Mouse (Mus musculus) hindbrain, embryonic 13.5 days (tissue): ENCODE measurements around the gene Olfr221. TPM values are rescaled to one million over a fixed set of nuclear protein-coding genes. Genes with fewer than 3 reads are reported as not detected.

Experiments used
- ATAC-seq: fragments of 200-750 bp; cut with Nextera tagmentation; 2 replicates; pipeline ENCODE4 v1.8.0; 2017; ENCODE audit warnings: moderate TSS enrichment; ENCODE audit not compliant: low FRiP score
- H3K27ac ChIP-seq: fragments of 300-500 bp; sonication (generic); 2 replicates; pipeline ENCODE4 v1.5.1; 2015; ENCODE audit warnings: inconsistent platforms, mild to moderate bottlenecking, moderate library complexity
- H3K27me3 ChIP-seq: fragments of 300-500 bp; sonication (generic); 2 replicates; pipeline ENCODE4 v1.6.1; 2015; ENCODE audit warnings: mild to moderate bottlenecking, inconsistent platforms
- H3K36me3 ChIP-seq: fragments of 300-500 bp; sonication (generic); 2 replicates; pipeline ENCODE4 v1.6.1; 2015; ENCODE audit warnings: mild to moderate bottlenecking, inconsistent platforms
- H3K4me1 ChIP-seq: fragments of 300-500 bp; sonication (generic); replicated peaks from 2 replicates; pipeline ENCODE4 v1.6.1; 2015; ENCODE audit warnings: inconsistent platforms
- H3K4me2 ChIP-seq: fragments of 300-500 bp; sonication (generic); 2 replicates; pipeline ENCODE4 v1.6.1; 2015; ENCODE audit warnings: inconsistent platforms, mild to moderate bottlenecking, moderate library complexity
- H3K4me3 ChIP-seq: fragments of 300-500 bp; sonication (generic); 2 replicates; pipeline ENCODE4 v1.5.1; 2015; ENCODE audit warnings: mild to moderate bottlenecking, inconsistent platforms
- H3K9ac ChIP-seq: fragments of 300-500 bp; sonication (generic); 2 replicates; pipeline ENCODE4 v1.6.1; 2015; ENCODE audit warnings: mild to moderate bottlenecking, inconsistent platforms
- H3K9me3 ChIP-seq: fragments of 300-500 bp; sonication (generic); 2 replicates; pipeline ENCODE4 v1.6.1; 2016; ENCODE audit warnings: inconsistent platforms
- WGBS: fragments of 180-500 bp; shearing (Covaris S2); methylation state at CpG from one replicate; pipeline ENCODE4 v1.1.7; 2015; 5-methylcytosine and 5-hydroxymethylcytosine counted together
- polyA plus RNA-seq: library from polyadenylated mRNA; unstranded; fragments of >200 nt; fragmentation: Nextera tagmentation; extraction: Ambion mirVana; gene quantifications from 2 replicates; pipeline ENCODE4 v1.2.1, GENCODE M21; 2015

Gene Olfr221
- polyA plus RNA-seq, 1 experiment from 2014 or later: not detected

GRCm38 (mm10) chr14:52009841-52010240, 32.4 kb downstream of the Olfr221 start:
- Histone ChIP-seq H3K36me3 (peaks cover 42% of the 10 kb centered on the region), H3K27me3 (no peaks in the 10 kb centered on the region), H3K27ac (peak overlapping the region; percentile 98), H3K9me3 (no peaks in the 10 kb centered on the region), H3K4me1 (peaks cover 76% of the 10 kb centered on the region), H3K4me2 (peak overlapping the region; percentile 73), H3K4me3 (peak overlapping the region; percentile 39), H3K9ac (peak overlapping the region; percentile 75)
- 42% methylated on average over 6 of the region's 6 CpGs for WGBS
- ATAC-seq: no peak

DNA sequence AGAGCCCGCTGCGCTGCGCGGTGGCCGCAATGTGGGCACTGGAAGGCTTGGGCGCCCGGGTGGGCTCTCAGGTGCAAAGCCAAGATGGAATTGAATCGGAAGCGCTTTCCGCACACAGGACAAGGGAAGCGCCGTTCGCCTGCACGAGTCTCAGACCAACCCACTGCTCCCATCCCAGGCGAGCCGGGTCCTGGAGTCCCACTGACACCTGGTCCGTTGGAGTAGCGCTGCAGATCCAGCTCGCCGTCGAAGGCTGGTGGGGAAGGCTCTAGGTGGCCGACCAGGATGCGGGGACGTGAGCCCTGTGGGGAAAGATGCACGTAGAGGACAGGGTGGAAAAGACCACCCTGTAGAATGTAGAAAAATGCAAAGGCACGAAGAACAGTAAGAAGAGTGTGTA, 32.9 kb downstream of the Olfr221 start:
- Histone ChIP-seq H3K4me3 (peak overlapping the region; percentile 23), H3K27ac (peak overlapping the region; percentile 98), H3K4me1 (peaks cover 80% of the 10 kb centered on the region), H3K27me3 (no peaks in the 10 kb centered on the region), H3K36me3 (peaks cover 46% of the 10 kb centered on the region), H3K4me2 (peak overlapping the region; percentile 73), H3K9ac (peak overlapping the region; percentile 75), H3K9me3 (no peaks in the 10 kb centered on the region)
- no peak for ATAC-seq
- WGBS: 39% methylated on average over 26 of the region's 26 CpGs

GRCm38 (mm10) chr14:52008321-52009203, 33.7 kb downstream of the Olfr221 start:
- peak overlapping the region; percentile 73 for H3K4me2 ChIP-seq
- H3K9ac ChIP-seq: peak overlapping the region; percentile 75
- H3K4me3 ChIP-seq: peak overlapping the region; percentile 23
- no peaks in the 10 kb centered on the region for H3K27me3 ChIP-seq
- peaks cover 86% of the 10 kb centered on the region for H3K4me1 ChIP-seq
- no peaks in the 10 kb centered on the region for H3K9me3 ChIP-seq
- 52% methylated on average over 38 of the region's 38 CpGs for WGBS
- peak overlapping the region; percentile 98 for H3K27ac ChIP-seq
- peaks cover 49% of the 10 kb centered on the region for H3K36me3 ChIP-seq
- ATAC-seq: peak; percentile 18

DNA sequence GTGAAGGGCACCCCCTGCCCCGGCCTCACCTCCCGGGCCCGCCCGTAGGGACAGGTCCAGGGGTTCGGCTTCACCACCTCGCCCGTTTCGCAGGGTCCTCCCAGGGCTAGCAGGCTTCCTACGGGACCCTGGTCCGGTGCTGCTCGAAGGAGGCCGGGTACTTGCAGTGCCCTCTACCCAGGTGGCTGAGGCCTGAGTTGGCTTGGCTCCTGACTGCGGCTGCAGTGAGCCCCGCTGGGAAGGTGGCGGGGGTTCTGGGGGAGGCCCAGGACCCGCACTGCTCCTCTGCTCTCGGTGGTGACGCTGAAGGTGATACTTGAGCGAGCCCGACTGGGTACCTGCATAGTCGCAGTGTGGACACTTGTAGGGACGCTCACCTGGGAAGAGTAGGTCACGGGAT, 35.5 kb downstream of the Olfr221 start:
- 92% methylated on average over 23 of the region's 23 CpGs for WGBS
- H3K27me3 ChIP-seq: no peaks in the 10 kb centered on the region

GRCm38 (mm10) chr14:52006241-52006640, 36.0 kb downstream of the Olfr221 start:
- H3K36me3 ChIP-seq: peaks cover 69% of the 10 kb centered on the region
- no peaks in the 10 kb centered on the region for H3K27me3 ChIP-seq
- WGBS: 76% methylated on average over 8 of the region's 8 CpGs
- peaks cover 70% of the 10 kb centered on the region for H3K4me1 ChIP-seq
- no peak overlapping the region for H3K4me3 ChIP-seq
- no peak overlapping the region for H3K27ac ChIP-seq
- ATAC-seq: no peak
- H3K4me2 ChIP-seq: no peak overlapping the region
- no peaks in the 10 kb centered on the region for H3K9me3 ChIP-seq
- no peak overlapping the region for H3K9ac ChIP-seq

More for the DNA sequence above, 35.5 kb downstream of the Olfr221 start:
- Histone ChIP-seq H3K9me3 (no peaks in the 10 kb centered on the region), H3K9ac (no peak overlapping the region), H3K4me3 (no peak overlapping the region), H3K4me2 (no peak overlapping the region), H3K36me3 (peaks cover 67% of the 10 kb centered on the region), H3K4me1 (peaks cover 75% of the 10 kb centered on the region), H3K27ac (no peak overlapping the region)
- no peak for ATAC-seq

DNA sequence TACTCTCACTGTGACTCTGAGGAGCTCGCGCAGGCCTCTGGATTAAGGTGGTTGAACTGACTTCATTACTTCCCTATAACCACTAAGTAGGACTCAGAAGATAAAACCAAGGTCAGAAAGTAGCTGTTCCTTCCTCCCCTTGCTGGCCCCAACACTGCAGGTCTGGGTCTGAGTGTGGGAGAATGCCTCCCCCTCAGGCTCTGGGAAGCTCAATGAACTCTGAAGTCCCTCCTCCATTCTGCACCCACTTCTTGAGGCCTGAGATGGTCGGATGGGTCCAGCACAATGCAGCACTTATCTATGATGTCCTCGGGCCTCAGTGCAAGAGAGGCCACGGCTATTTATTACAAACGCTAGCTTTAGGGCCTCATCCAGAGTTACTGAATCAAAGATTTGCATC, 36.6 kb downstream of the Olfr221 start:
- H3K4me3 ChIP-seq: no peak overlapping the region
- peaks cover 74% of the 10 kb centered on the region for H3K36me3 ChIP-seq
- no peaks in the 10 kb centered on the region for H3K27me3 ChIP-seq
- H3K27ac ChIP-seq: peak overlapping the region; percentile 92; the same call in 1 of the 2 replicates
- H3K4me2 ChIP-seq: no peak overlapping the region
- ATAC-seq: no peak
- peaks cover 64% of the 10 kb centered on the region for H3K4me1 ChIP-seq
- 84% methylated on average over 6 of the region's 6 CpGs for WGBS
- H3K9ac ChIP-seq: peak overlapping the region; percentile 56; the same call in 1 of the 2 replicates
- H3K9me3 ChIP-seq: no peaks in the 10 kb centered on the region

DNA sequence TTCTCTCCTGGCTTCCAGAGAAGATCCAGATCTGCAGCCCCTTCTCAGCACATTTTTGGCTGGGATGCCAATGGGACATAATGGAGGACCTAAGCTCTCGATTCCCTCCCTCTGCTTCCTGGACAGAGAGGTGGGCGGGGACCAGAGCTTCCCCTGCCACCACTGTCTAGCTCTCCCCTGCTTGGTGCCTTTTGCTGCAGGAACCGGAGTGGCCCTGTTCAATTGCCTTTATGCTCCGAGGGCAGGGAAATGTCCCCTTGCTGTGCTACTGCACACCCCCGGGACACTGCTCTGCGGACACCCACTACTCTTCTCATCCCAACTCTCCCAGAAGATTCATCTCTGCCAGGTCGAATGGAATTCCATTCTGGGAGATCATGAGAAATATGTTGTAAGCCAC, 37.1 kb downstream of the Olfr221 start:
- Histone ChIP-seq H3K4me3 (no peak overlapping the region), H3K4me1 (peaks cover 59% of the 10 kb centered on the region), H3K36me3 (peaks cover 79% of the 10 kb centered on the region), H3K27ac (peak overlapping the region; percentile 92), H3K27me3 (no peaks in the 10 kb centered on the region), H3K4me2 (no peak overlapping the region), H3K9me3 (no peaks in the 10 kb centered on the region), H3K9ac (peak overlapping the region; percentile 56)
- no peak for ATAC-seq
- WGBS: 53% methylated on average over 7 of the region's 7 CpGs

DNA sequence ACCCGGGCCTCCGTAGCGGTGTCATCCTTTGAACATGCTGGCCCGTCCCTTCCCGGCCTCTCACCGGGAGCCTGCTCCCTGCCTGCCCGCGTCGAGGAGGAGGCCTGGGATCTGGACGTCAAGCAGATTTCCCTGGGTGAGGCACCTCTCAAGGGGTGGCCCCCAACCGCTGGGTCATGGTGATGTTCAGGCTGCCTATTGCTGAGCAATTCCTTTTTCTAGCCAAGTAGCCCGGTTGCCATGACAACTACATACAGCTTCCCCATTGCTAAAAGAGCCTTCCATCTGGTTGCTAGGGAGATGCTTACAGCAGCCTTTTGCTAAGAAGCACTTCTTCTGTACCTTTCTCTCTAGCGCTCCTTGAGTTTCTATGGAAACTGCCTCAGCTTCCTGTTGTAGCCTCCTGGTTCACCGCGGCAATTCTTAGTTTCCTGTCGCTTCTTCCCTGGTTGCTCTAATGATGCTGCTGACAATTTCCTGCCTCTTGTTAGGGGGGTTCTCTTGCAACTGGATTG, 38.2 kb downstream of the Olfr221 start:
- peak; percentile 85 for ATAC-seq
- Histone ChIP-seq H3K9ac (peak overlapping the region; percentile 60), H3K4me2 (peak overlapping the region; percentile 40), H3K27ac (peak overlapping the region; percentile 92), H3K9me3 (no peaks in the 10 kb centered on the region), H3K27me3 (no peaks in the 10 kb centered on the region), H3K4me3 (peak overlapping the region; percentile 28), H3K4me1 (peaks cover 48% of the 10 kb centered on the region), H3K36me3 (peaks cover 81% of the 10 kb centered on the region)
- WGBS: 12% methylated on average over 16 of the region's 16 CpGs

DNA sequence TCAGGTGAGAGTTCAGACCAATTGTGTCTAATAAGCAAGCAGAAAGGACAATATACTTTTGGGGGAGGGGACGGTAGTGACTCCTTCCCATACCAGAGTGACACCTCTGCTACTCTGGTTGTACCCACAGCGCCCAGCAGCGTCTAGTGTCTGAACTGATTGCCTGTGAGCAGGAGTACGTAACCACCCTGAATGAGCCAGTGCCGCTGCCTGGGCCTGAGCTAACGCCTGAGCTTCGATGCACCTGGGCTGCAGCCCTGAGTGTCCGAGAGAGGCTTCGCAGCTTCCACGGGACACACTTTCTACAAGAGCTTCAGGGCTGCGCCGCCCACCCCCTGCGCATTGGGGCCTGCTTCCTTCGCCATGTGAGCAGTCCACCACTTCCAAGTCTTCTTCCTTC, 44.8 kb downstream of the Olfr221 start:
- Histone ChIP-seq H3K9ac (no peak overlapping the region), H3K36me3 (peaks cover 88% of the 10 kb centered on the region), H3K27ac (no peak overlapping the region), H3K4me2 (no peak overlapping the region), H3K27me3 (no peaks in the 10 kb centered on the region), H3K4me1 (no peaks in the 10 kb centered on the region; the same call in 1 of the 2 replicates), H3K9me3 (no peaks in the 10 kb centered on the region), H3K4me3 (no peak overlapping the region)
- 94% methylated on average over 14 of the region's 14 CpGs for WGBS
- no peak for ATAC-seq

DNA sequence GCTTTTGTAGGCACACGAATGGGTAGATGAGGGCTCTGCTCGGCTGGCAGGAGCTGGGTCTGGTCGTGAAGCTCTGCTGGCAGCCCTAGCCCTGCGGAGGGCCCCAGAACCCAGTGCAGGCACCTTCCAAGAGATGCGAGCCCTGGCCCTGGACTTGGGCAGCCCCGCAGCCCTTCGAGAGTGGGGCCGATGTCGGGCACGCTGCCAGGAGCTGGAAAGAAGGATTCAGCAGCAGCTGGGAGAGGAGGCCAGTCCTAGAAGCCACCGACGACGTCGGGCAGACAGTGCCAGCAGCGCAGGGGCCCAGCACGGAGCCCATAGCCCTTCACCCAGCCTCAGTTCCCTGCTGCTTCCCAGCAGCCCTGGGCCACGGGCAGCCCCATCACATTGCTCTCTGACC, 45.4 kb downstream of the Olfr221 start:
- Histone ChIP-seq H3K9ac (no peak overlapping the region), H3K4me2 (no peak overlapping the region), H3K27me3 (no peaks in the 10 kb centered on the region), H3K27ac (peak overlapping the region; percentile 35; the same call in 1 of the 2 replicates), H3K4me3 (no peak overlapping the region), H3K36me3 (peaks cover 88% of the 10 kb centered on the region), H3K9me3 (no peaks in the 10 kb centered on the region), H3K4me1 (no peaks in the 10 kb centered on the region)
- WGBS: 65% methylated on average over 17 of the region's 17 CpGs
- ATAC-seq: peak; percentile 40; the same call in 1 of the 2 replicates

DNA sequence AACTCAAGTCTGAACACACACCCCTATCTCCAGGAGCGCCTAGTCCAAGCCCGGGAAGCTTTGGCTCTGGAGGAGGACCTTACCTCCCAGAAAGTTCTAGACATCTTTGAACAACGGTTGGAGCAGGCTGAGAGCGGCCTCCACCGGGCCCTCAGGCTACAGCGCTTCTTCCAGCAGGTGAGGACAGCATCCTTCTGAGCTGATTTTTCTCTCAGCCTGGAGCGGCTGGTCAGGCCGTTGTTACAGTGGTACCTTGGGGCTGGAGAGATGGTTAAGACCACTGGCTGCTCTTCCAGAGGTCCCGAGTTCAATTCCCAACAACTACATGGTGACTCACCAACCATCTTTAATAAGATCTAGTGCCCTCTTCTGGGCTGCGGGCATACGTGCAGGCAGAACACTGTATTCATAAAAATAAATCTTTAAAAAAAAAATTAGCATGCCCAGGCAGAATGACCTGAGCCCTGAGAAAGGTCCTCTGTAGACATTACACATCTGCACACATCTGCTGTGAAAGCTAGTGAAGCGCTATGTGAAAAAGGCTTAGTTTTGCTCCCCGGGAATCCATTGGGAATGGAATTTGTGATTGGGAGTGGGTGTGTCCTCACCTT, 45.9 kb downstream of the Olfr221 start:
- 93% methylated on average over 13 of the region's 13 CpGs for WGBS

GRCm38 (mm10) chr14:51995219-51995871, 46.9 kb downstream of the Olfr221 start:
- no peaks in the 10 kb centered on the region for H3K9me3 ChIP-seq
- H3K27me3 ChIP-seq: no peaks in the 10 kb centered on the region
- no peak for ATAC-seq
- H3K4me1 ChIP-seq: no peaks in the 10 kb centered on the region
- no peak overlapping the region for H3K4me3 ChIP-seq
- no peak overlapping the region for H3K4me2 ChIP-seq
- peaks cover 93% of the 10 kb centered on the region for H3K36me3 ChIP-seq
- H3K27ac ChIP-seq: no peak overlapping the region
- no peak overlapping the region for H3K9ac ChIP-seq
- 84% methylated on average over 12 of the region's 12 CpGs for WGBS

More for the DNA sequence above, 45.9 kb downstream of the Olfr221 start:
- ATAC-seq: no peak
- Histone ChIP-seq H3K4me3 (no peak overlapping the region), H3K9me3 (no peaks in the 10 kb centered on the region), H3K27me3 (no peaks in the 10 kb centered on the region), H3K4me1 (no peaks in the 10 kb centered on the region), H3K27ac (no peak overlapping the region), H3K9ac (no peak overlapping the region), H3K36me3 (peaks cover 90% of the 10 kb centered on the region), H3K4me2 (no peak overlapping the region)
